Mouse (Mus musculus): ENCODE data around the gene Zfp180. TPM values are rescaled to one million over a fixed set of nuclear protein-coding genes. Genes with fewer than 3 reads are reported as not detected.
"Not testable (repeated sequence)": the region's sequence is repeated elsewhere in the genome, so short reads cannot be mapped to it uniquely, and the experiment has no call there.

Zfp180 gene
- total RNA-seq (2018; cell fraction: chromatin; rRNA removed): 10 to 100 TPM in 24 of 26 experiments, 1 to 10 TPM in 2; 8.9 to 55.3 (median 29.0) TPM
- total RNA-seq (2018; cell fraction: cytosol; rRNA removed): 10 to 100 TPM in 16 of 26 experiments, 1 to 10 TPM in 10; 4.0 to 15.2 (median 11.4) TPM
- 10 to 100 TPM in 22 of 26 experiments, 1 to 10 TPM in 4; 6.3 to 31.3 (median 18.7) TPM for total RNA-seq (2018; cell fraction: nucleus; rRNA removed)
- polyA plus RNA-seq (2018): 6.8 to 10.4 TPM (median 9.0 TPM) in 3 replicates

GRCm38 (mm10) chr7:24081634-24082431 lies at the start of gene Zfp180:
Gene Zfp180, plus strand, starts transcription at chr7:24081924.
- H3K79me2 ChIP-seq (ENCODE audit: inconsistent target): peaks cover 50% of the 10 kb centered on the region
- WGBS (ENCODE audit: missing documents): 15% methylated on average over 44 of the region's 44 CpGs
- H3K27ac ChIP-seq: peak within 1 kb of the TSS; percentile 76
- peak within 1 kb of the TSS; percentile 91 for H3K4me3 ChIP-seq (ENCODE audit: inconsistent target)
- H3K36me3 ChIP-seq (ENCODE audit: inconsistent target): 0 out of 2 replicates have a peak, but pooled peaks cover 2% of the 10 kb centered on the region

GRCm38 (mm10) chr7:24052660-24053304 lies 28.9 kb upstream of the Zfp180 start, which contains the start of gene Vmn1r183:
Gene Vmn1r183, plus strand, starts transcription at chr7:24053254.
- WGBS (ENCODE audit: missing documents): 87% methylated on average over 4 of the region's 4 CpGs
- Histone ChIP-seq H3K79me2 (ENCODE audit: inconsistent target) (no peaks in the 10 kb centered on the region), H3K27ac (no peak within 1 kb of the TSS), H3K36me3 (ENCODE audit: inconsistent target) (no peaks in the 10 kb centered on the region), H3K4me3 (ENCODE audit: inconsistent target) (no peak within 1 kb of the TSS)

- WGBS (ENCODE audit: missing documents): 38% methylated on average over 1 of the region's 1 CpGs
- H3K36me3 ChIP-seq (ENCODE audit: inconsistent target); H3K4me3 ChIP-seq (ENCODE audit: inconsistent target); H3K79me2 ChIP-seq (ENCODE audit: inconsistent target); H3K27ac ChIP-seq: not testable (repeated sequence)
Measured at GRCm38 (mm10) chr7:24074424-24074823, 7.3 kb upstream of the Zfp180 start.

- Histone ChIP-seq H3K79me2 (ENCODE audit: inconsistent target) (peaks cover 58% of the 10 kb centered on the region), H3K36me3 (ENCODE audit: inconsistent target) (peaks cover 10% of the 10 kb centered on the region; the same call in 1 of the 2 replicates), H3K27ac (peak overlapping the region; percentile 76), H3K4me3 (ENCODE audit: inconsistent target) (peak overlapping the region; percentile 91)
- WGBS (ENCODE audit: missing documents): 38% methylated on average over 15 of the region's 15 CpGs
Measured at GRCm38 (mm10) chr7:24082457-24083235, 922 bp downstream of the Zfp180 start.

- no peak overlapping the region for H3K27ac ChIP-seq
- H3K4me3 ChIP-seq (ENCODE audit: inconsistent target): no peak overlapping the region
- peaks cover 19% of the 10 kb centered on the region; the same call in 1 of the 2 replicates for H3K36me3 ChIP-seq (ENCODE audit: inconsistent target)
- H3K79me2 ChIP-seq (ENCODE audit: inconsistent target): peaks cover 100% of the 10 kb centered on the region
- 92% methylated on average over 4 of the region's 4 CpGs for WGBS (ENCODE audit: missing documents)
Measured at GRCm38 (mm10) chr7:24086871-24087270, 5.1 kb downstream of the Zfp180 start.

GRCm38 (mm10) chr7:24087485-24088125 lies 5.9 kb downstream of the Zfp180 start:
- peaks cover 19% of the 10 kb centered on the region; the same call in 1 of the 2 replicates for H3K36me3 ChIP-seq (ENCODE audit: inconsistent target)
- H3K79me2 ChIP-seq (ENCODE audit: inconsistent target): peaks cover 99% of the 10 kb centered on the region
- H3K27ac ChIP-seq: no peak overlapping the region
- H3K4me3 ChIP-seq (ENCODE audit: inconsistent target): no peak overlapping the region
- WGBS (ENCODE audit: missing documents): 95% methylated on average over 12 of the region's 12 CpGs

- 95% methylated on average over 9 of the region's 9 CpGs for WGBS (ENCODE audit: missing documents)
- Histone ChIP-seq H3K4me3 (ENCODE audit: inconsistent target) (no peak overlapping the region), H3K27ac (no peak overlapping the region), H3K36me3 (ENCODE audit: inconsistent target) (peaks cover 91% of the 10 kb centered on the region), H3K79me2 (ENCODE audit: inconsistent target) (no peaks in the 10 kb centered on the region)
Measured at GRCm38 (mm10) chr7:24104403-24104802, 22.7 kb downstream of the Zfp180 start.

- peaks cover 83% of the 10 kb centered on the region for H3K36me3 ChIP-seq (ENCODE audit: inconsistent target)
- H3K79me2 ChIP-seq (ENCODE audit: inconsistent target): no peaks in the 10 kb centered on the region
Measured at GRCm38 (mm10) chr7:24105144-24105703, 23.5 kb downstream of the Zfp180 start.

GRCm38 (mm10) chr7:24110839-24111238 lies 29.1 kb downstream of the Zfp180 start:
- no peak overlapping the region for H3K4me3 ChIP-seq (ENCODE audit: inconsistent target)
- 92% methylated on average over 7 of the region's 7 CpGs for WGBS (ENCODE audit: missing documents)
- peaks cover 27% of the 10 kb centered on the region for H3K36me3 ChIP-seq (ENCODE audit: inconsistent target)
- no peaks in the 10 kb centered on the region for H3K79me2 ChIP-seq (ENCODE audit: inconsistent target)
- H3K27ac ChIP-seq: no peak overlapping the region

More at GRCm38 (mm10) chr7:24105144-24105703, 23.5 kb downstream of the Zfp180 start:
- WGBS (ENCODE audit: missing documents): 95% methylated on average over 18 of the region's 18 CpGs
- no peak overlapping the region for H3K4me3 ChIP-seq (ENCODE audit: inconsistent target)
- no peak overlapping the region for H3K27ac ChIP-seq

GRCm38 (mm10) chr7:24111772-24112155 lies 30.0 kb downstream of the Zfp180 start:
- 55% methylated on average over 9 of the region's 9 CpGs for WGBS (ENCODE audit: missing documents)
- Histone ChIP-seq H3K79me2 (ENCODE audit: inconsistent target) (no peaks in the 10 kb centered on the region), H3K27ac (no peak overlapping the region), H3K4me3 (ENCODE audit: inconsistent target) (no peak overlapping the region), H3K36me3 (ENCODE audit: inconsistent target) (peaks cover 17% of the 10 kb centered on the region)

- Histone ChIP-seq H3K27ac (no peak within 1 kb of the TSS), H3K4me3 (ENCODE audit: inconsistent target) (no peak within 1 kb of the TSS), H3K36me3 (ENCODE audit: inconsistent target) (0 out of 2 replicates have a peak, but pooled peaks cover 12% of the 10 kb centered on the region), H3K79me2 (ENCODE audit: inconsistent target) (no peaks in the 10 kb centered on the region)
- 21% methylated on average over 23 of the region's 23 CpGs for WGBS (ENCODE audit: missing documents)
Measured at GRCm38 (mm10) chr7:24112156-24112856, 30.6 kb downstream of the Zfp180 start, which contains the start of gene Zfp112. Gene Zfp112, plus strand, starts transcription at chr7:24112314.

GRCm38 (mm10) chr7:24113001-24113400 lies 31.3 kb downstream of the Zfp180 start:
- H3K4me3 ChIP-seq (ENCODE audit: inconsistent target): no peak overlapping the region
- no peak overlapping the region for H3K27ac ChIP-seq
- 39% methylated on average over 12 of the region's 12 CpGs for WGBS (ENCODE audit: missing documents)

GRCm38 (mm10) chr7:24116655-24117054 lies 34.9 kb downstream of the Zfp180 start:
- Histone ChIP-seq H3K4me3 (ENCODE audit: inconsistent target) (no peak overlapping the region), H3K27ac (no peak overlapping the region), H3K36me3 (ENCODE audit: inconsistent target) (no peaks in the 10 kb centered on the region), H3K79me2 (ENCODE audit: inconsistent target) (no peaks in the 10 kb centered on the region)
- 71% methylated on average over 4 of the region's 4 CpGs for WGBS (ENCODE audit: missing documents)

More at GRCm38 (mm10) chr7:24113001-24113400, 31.3 kb downstream of the Zfp180 start:
- no peaks in the 10 kb centered on the region for H3K79me2 ChIP-seq (ENCODE audit: inconsistent target)
- 0 out of 2 replicates have a peak, but pooled peaks cover 5% of the 10 kb centered on the region for H3K36me3 ChIP-seq (ENCODE audit: inconsistent target)

Data from macrophage (primary cell).